Mouse (Mus musculus): ENCODE results near the gene Il1rapl1. TPM values are rescaled to one million over a fixed set of nuclear protein-coding genes. Genes with fewer than 3 reads are reported as not detected.
"Not testable (repeated sequence)": the region's sequence is repeated elsewhere in the genome, so short reads cannot be mapped to it uniquely, and the experiment has no call there.

Gene Il1rapl1
- polyA plus RNA-seq, 1 experiment from 2014 or later = 0.69 TPM

- Histone ChIP-seq H3K9me3 (no peaks in the 10 kb centered on the region), H3K4me3 (replicated peaks) (no peak overlapping the region), H3K4me2 (no peak overlapping the region), H3K36me3 (no peaks in the 10 kb centered on the region), H3K27ac (no peak overlapping the region), H3K9ac (replicated peaks) (no peak overlapping the region), H3K4me1 (replicated peaks) (no peaks in the 10 kb centered on the region), H3K27me3 (no peaks in the 10 kb centered on the region)
- no peak for ATAC-seq (ENCODE audit: insufficient number of reproducible peaks, insufficient read depth, low FRiP score, low TSS enrichment, low read depth)
- 31% methylated on average over 2 of the region's 2 CpGs for WGBS
These were observed 459.8 kb downstream of the Il1rapl1 start for GRCm38 (mm10) chrX:87655644-87656043.

- Histone ChIP-seq H3K9me3 (no peaks in the 10 kb centered on the region), H3K4me1 (replicated peaks) (no peaks in the 10 kb centered on the region), H3K9ac (replicated peaks) (no peak overlapping the region), H3K4me3 (replicated peaks) (no peak overlapping the region), H3K4me2 (no peak overlapping the region), H3K27ac (no peak overlapping the region), H3K27me3 (no peaks in the 10 kb centered on the region), H3K36me3 (no peaks in the 10 kb centered on the region)
- ATAC-seq (ENCODE audit: insufficient number of reproducible peaks, insufficient read depth, low FRiP score, low TSS enrichment, low read depth) = no peak
These were observed 514.5 kb downstream of the Il1rapl1 start for GRCm38 (mm10) chrX:87600914-87601313.

GRCm38 (mm10) chrX:87507997-87508396 lies 607.4 kb downstream of the Il1rapl1 start:
- no peaks in the 10 kb centered on the region for H3K36me3 ChIP-seq
- H3K9ac ChIP-seq (replicated peaks) = no peak overlapping the region
- no peak for ATAC-seq (ENCODE audit: insufficient number of reproducible peaks, insufficient read depth, low FRiP score, low TSS enrichment, low read depth)
- H3K4me2 ChIP-seq = no peak overlapping the region
- no peak overlapping the region for H3K27ac ChIP-seq
- no peak overlapping the region for H3K4me3 ChIP-seq (replicated peaks)
- H3K27me3 ChIP-seq = no peaks in the 10 kb centered on the region
- no peaks in the 10 kb centered on the region for H3K4me1 ChIP-seq (replicated peaks)
- H3K9me3 ChIP-seq = no peaks in the 10 kb centered on the region

GRCm38 (mm10) chrX:87502604-87503003 lies 612.8 kb downstream of the Il1rapl1 start:
- H3K4me3 ChIP-seq (replicated peaks) = no peak overlapping the region
- H3K36me3 ChIP-seq = no peaks in the 10 kb centered on the region
- H3K9ac ChIP-seq (replicated peaks) = no peak overlapping the region
- H3K27me3 ChIP-seq = no peaks in the 10 kb centered on the region
- H3K27ac ChIP-seq = no peak overlapping the region
- no peaks in the 10 kb centered on the region for H3K9me3 ChIP-seq
- H3K4me2 ChIP-seq = no peak overlapping the region
- ATAC-seq (ENCODE audit: insufficient number of reproducible peaks, insufficient read depth, low FRiP score, low TSS enrichment, low read depth) = no peak
- H3K4me1 ChIP-seq (replicated peaks) = no peaks in the 10 kb centered on the region
- 70% methylated on average over 5 of the region's 5 CpGs for WGBS

GRCm38 (mm10) chrX:87483416-87483815 lies 632.0 kb downstream of the Il1rapl1 start:
- no peak overlapping the region for H3K27ac ChIP-seq
- H3K36me3 ChIP-seq = no peaks in the 10 kb centered on the region
- no peaks in the 10 kb centered on the region for H3K9me3 ChIP-seq
- ATAC-seq (ENCODE audit: insufficient number of reproducible peaks, insufficient read depth, low FRiP score, low TSS enrichment, low read depth) = no peak
- no peak overlapping the region for H3K4me2 ChIP-seq
- WGBS = 71% methylated on average over 1 of the region's 1 CpGs
- H3K4me1 ChIP-seq (replicated peaks) = no peaks in the 10 kb centered on the region
- H3K4me3 ChIP-seq (replicated peaks) = no peak overlapping the region
- H3K27me3 ChIP-seq = no peaks in the 10 kb centered on the region
- no peak overlapping the region for H3K9ac ChIP-seq (replicated peaks)

GRCm38 (mm10) chrX:87238191-87238590 lies 877.3 kb downstream of the Il1rapl1 start:
- H3K9ac ChIP-seq (replicated peaks); H3K4me1 ChIP-seq (replicated peaks); H3K4me3 ChIP-seq (replicated peaks); H3K27me3 ChIP-seq; H3K4me2 ChIP-seq; ATAC-seq (ENCODE audit: insufficient number of reproducible peaks, insufficient read depth, low FRiP score, low TSS enrichment, low read depth); H3K36me3 ChIP-seq; H3K27ac ChIP-seq; H3K9me3 ChIP-seq: not testable (repeated sequence)
- 48% methylated on average over 11 of the region's 11 CpGs for WGBS

GRCm38 (mm10) chrX:87225280-87225679 lies 890.2 kb downstream of the Il1rapl1 start:
- H3K36me3 ChIP-seq = no peaks in the 10 kb centered on the region
- H3K4me2 ChIP-seq = no peak overlapping the region
- no peaks in the 10 kb centered on the region for H3K9me3 ChIP-seq
- H3K27me3 ChIP-seq = no peaks in the 10 kb centered on the region
- H3K9ac ChIP-seq (replicated peaks) = no peak overlapping the region
- ATAC-seq (ENCODE audit: insufficient number of reproducible peaks, insufficient read depth, low FRiP score, low TSS enrichment, low read depth) = no peak
- H3K4me3 ChIP-seq (replicated peaks) = no peak overlapping the region
- no peak overlapping the region for H3K27ac ChIP-seq
- no peaks in the 10 kb centered on the region for H3K4me1 ChIP-seq (replicated peaks)

GRCm38 (mm10) chrX:87002296-87002695 lies 1113.1 kb downstream of the Il1rapl1 start:
- H3K9me3 ChIP-seq = no peaks in the 10 kb centered on the region
- no peaks in the 10 kb centered on the region for H3K4me1 ChIP-seq (replicated peaks)
- H3K27ac ChIP-seq = no peak overlapping the region
- no peak overlapping the region for H3K9ac ChIP-seq (replicated peaks)
- H3K4me3 ChIP-seq (replicated peaks) = no peak overlapping the region
- ATAC-seq (ENCODE audit: insufficient number of reproducible peaks, insufficient read depth, low FRiP score, low TSS enrichment, low read depth) = no peak
- H3K36me3 ChIP-seq = no peaks in the 10 kb centered on the region
- H3K4me2 ChIP-seq = no peak overlapping the region
- no peaks in the 10 kb centered on the region for H3K27me3 ChIP-seq

GRCm38 (mm10) chrX:86955126-86955525 lies 1160.3 kb downstream of the Il1rapl1 start:
- Histone ChIP-seq H3K27me3 (no peaks in the 10 kb centered on the region), H3K4me3 (replicated peaks) (no peak overlapping the region), H3K9me3 (no peaks in the 10 kb centered on the region), H3K4me1 (replicated peaks) (no peaks in the 10 kb centered on the region), H3K36me3 (no peaks in the 10 kb centered on the region), H3K27ac (no peak overlapping the region), H3K4me2 (no peak overlapping the region), H3K9ac (replicated peaks) (no peak overlapping the region)
- 52% methylated on average over 1 of the region's 1 CpGs for WGBS
- no peak for ATAC-seq (ENCODE audit: insufficient number of reproducible peaks, insufficient read depth, low FRiP score, low TSS enrichment, low read depth)

GRCm38 (mm10) chrX:86954614-86955013 lies 1160.8 kb downstream of the Il1rapl1 start:
- WGBS = 87% methylated on average over 1 of the region's 1 CpGs
- H3K27me3 ChIP-seq = no peaks in the 10 kb centered on the region
- no peak for ATAC-seq (ENCODE audit: insufficient number of reproducible peaks, insufficient read depth, low FRiP score, low TSS enrichment, low read depth)

GRCm38 (mm10) chrX:86950940-86951339 lies 1164.5 kb downstream of the Il1rapl1 start:
- no peak overlapping the region for H3K9ac ChIP-seq (replicated peaks)
- H3K4me2 ChIP-seq = no peak overlapping the region
- H3K36me3 ChIP-seq = no peaks in the 10 kb centered on the region
- H3K4me3 ChIP-seq (replicated peaks) = no peak overlapping the region
- no peak for ATAC-seq (ENCODE audit: insufficient number of reproducible peaks, insufficient read depth, low FRiP score, low TSS enrichment, low read depth)
- H3K4me1 ChIP-seq (replicated peaks) = no peaks in the 10 kb centered on the region
- H3K27me3 ChIP-seq = no peaks in the 10 kb centered on the region
- no peaks in the 10 kb centered on the region for H3K9me3 ChIP-seq
- WGBS = 59% methylated on average over 2 of the region's 2 CpGs
- no peak overlapping the region for H3K27ac ChIP-seq

More at GRCm38 (mm10) chrX:86954614-86955013, 1160.8 kb downstream of the Il1rapl1 start:
- H3K4me3 ChIP-seq (replicated peaks) = no peak overlapping the region
- H3K27ac ChIP-seq = no peak overlapping the region
- no peak overlapping the region for H3K9ac ChIP-seq (replicated peaks)
- no peaks in the 10 kb centered on the region for H3K36me3 ChIP-seq
- no peaks in the 10 kb centered on the region for H3K9me3 ChIP-seq
- H3K4me2 ChIP-seq = no peak overlapping the region
- H3K4me1 ChIP-seq (replicated peaks) = no peaks in the 10 kb centered on the region

GRCm38 (mm10) chrX:86949112-86949511 lies 1166.3 kb downstream of the Il1rapl1 start:
- Histone ChIP-seq H3K4me1 (replicated peaks) (no peaks in the 10 kb centered on the region), H3K4me3 (replicated peaks) (no peak overlapping the region), H3K27me3 (no peaks in the 10 kb centered on the region), H3K36me3 (no peaks in the 10 kb centered on the region), H3K9ac (replicated peaks) (no peak overlapping the region), H3K27ac (no peak overlapping the region), H3K9me3 (no peaks in the 10 kb centered on the region), H3K4me2 (no peak overlapping the region)
- ATAC-seq (ENCODE audit: insufficient number of reproducible peaks, insufficient read depth, low FRiP score, low TSS enrichment, low read depth) = no peak
